Mouse (Mus musculus) intestine, embryonic 16.5 days (tissue): ENCODE measurements around the gene Sema4d. TPM values are rescaled to one million over a fixed set of nuclear protein-coding genes. Genes with fewer than 3 reads are reported as not detected.

ENCODE experiments used
- ATAC-seq: fragments of 200-750 bp; cut with Nextera tagmentation; 2 replicates; pipeline ENCODE4 v1.8.0; 2017; ENCODE audit warnings: moderate TSS enrichment, moderate library complexity
- H3K27ac ChIP-seq: fragments of 300-500 bp; sonication (generic); 2 replicates; pipeline ENCODE4 v1.5.1; 2014; ENCODE audit warnings: mild to moderate bottlenecking, low read length
- H3K27me3 ChIP-seq: fragments of 300-500 bp; sonication (generic); replicated peaks from 2 replicates; pipeline ENCODE4 v1.6.1; 2014; ENCODE audit warnings: low read length, control low read depth, mixed read lengths; ENCODE audit not compliant: control insufficient read depth, insufficient read depth
- H3K36me3 ChIP-seq: fragments of 300-500 bp; sonication (generic); 2 replicates; pipeline ENCODE4 v1.6.1; 2014; ENCODE audit warnings: low read length, control low read depth; ENCODE audit not compliant: control insufficient read depth, insufficient read depth
- H3K4me1 ChIP-seq: fragments of 300-500 bp; sonication (generic); 2 replicates; pipeline ENCODE4 v1.6.1; 2014; ENCODE audit warnings: low read length, control low read depth, mixed read lengths; ENCODE audit not compliant: control insufficient read depth, insufficient read depth
- H3K4me2 ChIP-seq: fragments of 300-500 bp; sonication (generic); 2 replicates; pipeline ENCODE4 v1.6.1; 2014; ENCODE audit warnings: low read depth, low read length, control low read depth
- H3K4me3 ChIP-seq: fragments of 300-500 bp; sonication (generic); 2 replicates; pipeline ENCODE4 v1.5.1; 2014; ENCODE audit warnings: mild to moderate bottlenecking, low read length
- H3K9ac ChIP-seq: fragments of 300-500 bp; sonication (generic); 2 replicates; pipeline ENCODE4 v1.6.1; 2014; ENCODE audit warnings: low read depth, low read length
- H3K9me3 ChIP-seq: fragments of 300-500 bp; sonication (generic); 2 replicates; pipeline ENCODE4 v1.6.1; 2016; ENCODE audit warnings: low read length, control low read depth; ENCODE audit not compliant: control insufficient read depth
- WGBS: fragments of 180-500 bp; shearing (Covaris S2); extraction: QIAGEN DNeasy Blood & Tissue Kit; methylation state at CpG from one replicate; pipeline ENCODE4 v1.1.7; 2014; 5-methylcytosine and 5-hydroxymethylcytosine counted together
- polyA plus RNA-seq: library from polyadenylated mRNA; unstranded; fragments of >200 nt; fragmentation: Nextera tagmentation; extraction: Ambion mirVana; gene quantifications from 2 replicates; pipeline ENCODE4 v1.2.1, GENCODE M21; 2015

Sema4d gene
- polyA plus RNA-seq, 1 experiment from 2014 or later: 5.7 TPM

GRCm38 (mm10) chr13:51740776-51741175 lies 52.8 kb downstream of the Sema4d start:
- Histone ChIP-seq H3K4me3 (no peak overlapping the region), H3K9me3 (no peaks in the 10 kb centered on the region), H3K4me1 (no peaks in the 10 kb centered on the region), H3K9ac (no peak overlapping the region), H3K4me2 (no peak overlapping the region), H3K27me3 (no peaks in the 10 kb centered on the region), H3K36me3 (no peaks in the 10 kb centered on the region), H3K27ac (no peak overlapping the region)
- whole genome bisulfite sequencing: 87% methylated on average over 5 of the region's 5 CpGs
- no peak for ATAC-seq

GRCm38 (mm10) chr13:51739713-51740112 lies 53.8 kb downstream of the Sema4d start:
- H3K27ac ChIP-seq: no peak overlapping the region
- ATAC-seq: no peak
- WGBS: 79% methylated on average over 1 of the region's 1 CpGs

GRCm38 (mm10) chr13:51738531-51739117 lies 54.9 kb downstream of the Sema4d start:
- Histone ChIP-seq H3K4me2 (no peak overlapping the region), H3K36me3 (no peaks in the 10 kb centered on the region), H3K27me3 (no peaks in the 10 kb centered on the region), H3K9ac (no peak overlapping the region), H3K27ac (no peak overlapping the region), H3K4me1 (no peaks in the 10 kb centered on the region), H3K4me3 (no peak overlapping the region), H3K9me3 (no peaks in the 10 kb centered on the region)
- 94% methylated on average over 11 of the region's 11 CpGs for WGBS
- no peak for ATAC-seq

More at GRCm38 (mm10) chr13:51739713-51740112, 53.8 kb downstream of the Sema4d start:
- Histone ChIP-seq H3K36me3 (no peaks in the 10 kb centered on the region), H3K9ac (no peak overlapping the region), H3K4me3 (no peak overlapping the region), H3K4me1 (no peaks in the 10 kb centered on the region), H3K9me3 (no peaks in the 10 kb centered on the region), H3K27me3 (no peaks in the 10 kb centered on the region), H3K4me2 (no peak overlapping the region)

GRCm38 (mm10) chr13:51737949-51738513 lies 55.5 kb downstream of the Sema4d start:
- WGBS: 71% methylated on average over 6 of the region's 6 CpGs
- Histone ChIP-seq H3K9ac (no peak overlapping the region), H3K4me2 (no peak overlapping the region), H3K36me3 (no peaks in the 10 kb centered on the region), H3K27ac (no peak overlapping the region), H3K4me3 (no peak overlapping the region), H3K4me1 (no peaks in the 10 kb centered on the region), H3K9me3 (no peaks in the 10 kb centered on the region), H3K27me3 (no peaks in the 10 kb centered on the region)
- ATAC-seq: no peak

GRCm38 (mm10) chr13:51737033-51737948 lies 56.3 kb downstream of the Sema4d start:
- H3K36me3 ChIP-seq: no peaks in the 10 kb centered on the region
- no peaks in the 10 kb centered on the region for H3K4me1 ChIP-seq
- no peak overlapping the region for H3K27ac ChIP-seq
- no peaks in the 10 kb centered on the region for H3K9me3 ChIP-seq
- H3K9ac ChIP-seq: no peak overlapping the region
- no peak for ATAC-seq
- H3K27me3 ChIP-seq: no peaks in the 10 kb centered on the region
- 66% methylated on average over 20 of the region's 20 CpGs for WGBS
- H3K4me2 ChIP-seq: no peak overlapping the region
- H3K4me3 ChIP-seq: no peak overlapping the region

GRCm38 (mm10) chr13:51736007-51736911 lies 57.3 kb downstream of the Sema4d start:
- H3K27ac ChIP-seq: no peak overlapping the region

GRCm38 (mm10) chr13:51734556-51734955 lies 59.0 kb downstream of the Sema4d start:
- H3K4me2 ChIP-seq: no peak overlapping the region
- H3K9me3 ChIP-seq: no peaks in the 10 kb centered on the region
- H3K27me3 ChIP-seq: no peaks in the 10 kb centered on the region
- H3K4me3 ChIP-seq: no peak overlapping the region
- H3K4me1 ChIP-seq: 0 out of 2 replicates have a peak, but pooled peaks cover 6% of the 10 kb centered on the region
- WGBS: 83% methylated on average over 4 of the region's 4 CpGs
- no peaks in the 10 kb centered on the region for H3K36me3 ChIP-seq
- no peak overlapping the region for H3K27ac ChIP-seq
- no peak for ATAC-seq
- H3K9ac ChIP-seq: no peak overlapping the region

More at GRCm38 (mm10) chr13:51736007-51736911, 57.3 kb downstream of the Sema4d start:
- WGBS: 63% methylated on average over 13 of the region's 13 CpGs
- Histone ChIP-seq H3K9me3 (no peaks in the 10 kb centered on the region), H3K4me2 (no peak overlapping the region), H3K4me3 (no peak overlapping the region), H3K27me3 (no peaks in the 10 kb centered on the region), H3K36me3 (no peaks in the 10 kb centered on the region), H3K9ac (no peak overlapping the region), H3K4me1 (no peaks in the 10 kb centered on the region)
- no peak for ATAC-seq

- Histone ChIP-seq H3K9ac (no peak overlapping the region), H3K4me3 (no peak overlapping the region), H3K4me2 (no peak overlapping the region), H3K4me1 (0 out of 2 replicates have a peak, but pooled peaks cover 6% of the 10 kb centered on the region), H3K9me3 (no peaks in the 10 kb centered on the region), H3K27ac (no peak overlapping the region), H3K36me3 (no peaks in the 10 kb centered on the region), H3K27me3 (no peaks in the 10 kb centered on the region)
- no peak for ATAC-seq
- 71% methylated on average over 14 of the region's 14 CpGs for WGBS
Measured at GRCm38 (mm10) chr13:51732097-51732664, 61.4 kb downstream of the Sema4d start.
